Mouse (Mus musculus): ENCODE results near the gene Rsg1. TPM values are rescaled to one million over a fixed set of nuclear protein-coding genes. Genes with fewer than 3 reads are reported as not detected.

The Rsg1 gene
- polyA plus RNA-seq (2014; fragmentation: Nextera tagmentation; extraction: Ambion mirVana), result 5.1 and 5.2 TPM in 2 replicates

- Histone ChIP-seq H3K36me3 (ENCODE audit: control insufficient read depth, insufficient read depth, low read length) (no peaks in the 10 kb centered on the region), H3K27ac (replicated peaks; ENCODE audit: low read depth, low read length) (peak within 1 kb of the TSS; percentile 65), H3K27me3 (replicated peaks; ENCODE audit: control insufficient read depth, insufficient read depth, low read length) (no peaks in the 10 kb centered on the region), H3K9ac (ENCODE audit: low read depth, low read length) (peak within 1 kb of the TSS; percentile 67), H3K9me3 (ENCODE audit: control insufficient read depth, low read length) (no peaks in the 10 kb centered on the region), H3K4me2 (ENCODE audit: low read depth, low read length) (peak within 1 kb of the TSS; percentile 83), H3K4me3 (ENCODE audit: low read depth, low read length) (peak within 1 kb of the TSS; percentile 54), H3K4me1 (ENCODE audit: control insufficient read depth, insufficient read depth, low read length) (peaks cover 7% of the 10 kb centered on the region; the same call in 1 of the 2 replicates)
- ATAC-seq (ENCODE audit: low read depth), result peak; percentile 87
- peak; percentile 96 for DNase-seq (ENCODE audit: low spot score)
- 0% methylated on average over 24 of the region's 24 CpGs for WGBS
Observed at GRCm38 (mm10) chr4:141213770-141214336, at the start of gene Rsg1. Rsg1 (plus strand) TSS chr4:141213956.

- Histone ChIP-seq H3K4me2 (ENCODE audit: low read depth, low read length) (no peak overlapping the region), H3K9me3 (ENCODE audit: control insufficient read depth, low read length) (peaks cover 5% of the 10 kb centered on the region), H3K27ac (replicated peaks; ENCODE audit: low read depth, low read length) (no peak overlapping the region), H3K9ac (ENCODE audit: low read depth, low read length) (no peak overlapping the region), H3K27me3 (replicated peaks; ENCODE audit: control insufficient read depth, insufficient read depth, low read length) (no peaks in the 10 kb centered on the region), H3K4me3 (ENCODE audit: low read depth, low read length) (no peak overlapping the region), H3K36me3 (ENCODE audit: control insufficient read depth, insufficient read depth, low read length) (peaks cover 29% of the 10 kb centered on the region), H3K4me1 (ENCODE audit: control insufficient read depth, insufficient read depth, low read length) (no peaks in the 10 kb centered on the region)
- ATAC-seq (ENCODE audit: low read depth), result no peak
- no peak for DNase-seq (ENCODE audit: low spot score)
- WGBS, result 80% methylated on average over 8 of the region's 8 CpGs
Observed at GRCm38 (mm10) chr4:141165744-141166292, 47.9 kb upstream of the Rsg1 start.

GRCm38 (mm10) chr4:141167156-141167555 lies 46.6 kb upstream of the Rsg1 start:
- peaks cover 42% of the 10 kb centered on the region for H3K36me3 ChIP-seq (ENCODE audit: control insufficient read depth, insufficient read depth, low read length)
- H3K27me3 ChIP-seq (replicated peaks; ENCODE audit: control insufficient read depth, insufficient read depth, low read length), result no peaks in the 10 kb centered on the region

GRCm38 (mm10) chr4:141172121-141172520 lies 41.6 kb upstream of the Rsg1 start:
- Histone ChIP-seq H3K27me3 (replicated peaks; ENCODE audit: control insufficient read depth, insufficient read depth, low read length) (no peaks in the 10 kb centered on the region), H3K4me3 (ENCODE audit: low read depth, low read length) (no peak overlapping the region), H3K27ac (replicated peaks; ENCODE audit: low read depth, low read length) (no peak overlapping the region), H3K4me2 (ENCODE audit: low read depth, low read length) (no peak overlapping the region), H3K9ac (ENCODE audit: low read depth, low read length) (no peak overlapping the region), H3K9me3 (ENCODE audit: control insufficient read depth, low read length) (no peaks in the 10 kb centered on the region), H3K36me3 (ENCODE audit: control insufficient read depth, insufficient read depth, low read length) (peaks cover 71% of the 10 kb centered on the region), H3K4me1 (ENCODE audit: control insufficient read depth, insufficient read depth, low read length) (no peaks in the 10 kb centered on the region)
- WGBS, result 94% methylated on average over 8 of the region's 8 CpGs
- no peak for ATAC-seq (ENCODE audit: low read depth)
- DNase-seq (ENCODE audit: low spot score), result no peak

More at GRCm38 (mm10) chr4:141167156-141167555, 46.6 kb upstream of the Rsg1 start:
- H3K27ac ChIP-seq (replicated peaks; ENCODE audit: low read depth, low read length), result no peak overlapping the region
- no peak for DNase-seq (ENCODE audit: low spot score)
- H3K9ac ChIP-seq (ENCODE audit: low read depth, low read length), result no peak overlapping the region
- no peak overlapping the region for H3K4me3 ChIP-seq (ENCODE audit: low read depth, low read length)
- no peak for ATAC-seq (ENCODE audit: low read depth)
- H3K9me3 ChIP-seq (ENCODE audit: control insufficient read depth, low read length), result peaks cover 5% of the 10 kb centered on the region
- 99% methylated on average over 3 of the region's 3 CpGs for WGBS
- H3K4me1 ChIP-seq (ENCODE audit: control insufficient read depth, insufficient read depth, low read length), result no peaks in the 10 kb centered on the region
- H3K4me2 ChIP-seq (ENCODE audit: low read depth, low read length), result no peak overlapping the region

GRCm38 (mm10) chr4:141175783-141176182 lies 38.0 kb upstream of the Rsg1 start:
- ATAC-seq (ENCODE audit: low read depth), result peak; percentile 79; the same call in 1 of the 2 replicates
- no peak overlapping the region for H3K4me2 ChIP-seq (ENCODE audit: low read depth, low read length)
- no peak overlapping the region for H3K4me3 ChIP-seq (ENCODE audit: low read depth, low read length)
- peak; percentile 83 for DNase-seq (ENCODE audit: low spot score)
- H3K27ac ChIP-seq (replicated peaks; ENCODE audit: low read depth, low read length), result no peak overlapping the region
- H3K4me1 ChIP-seq (ENCODE audit: control insufficient read depth, insufficient read depth, low read length), result no peaks in the 10 kb centered on the region
- H3K36me3 ChIP-seq (ENCODE audit: control insufficient read depth, insufficient read depth, low read length), result peaks cover 57% of the 10 kb centered on the region
- WGBS, result 48% methylated on average over 5 of the region's 5 CpGs
- H3K9ac ChIP-seq (ENCODE audit: low read depth, low read length), result no peak overlapping the region
- no peaks in the 10 kb centered on the region for H3K9me3 ChIP-seq (ENCODE audit: control insufficient read depth, low read length)
- H3K27me3 ChIP-seq (replicated peaks; ENCODE audit: control insufficient read depth, insufficient read depth, low read length), result no peaks in the 10 kb centered on the region

GRCm38 (mm10) chr4:141176328-141176838 lies 37.4 kb upstream of the Rsg1 start:
- 80% methylated on average over 10 of the region's 10 CpGs for WGBS
- peaks cover 57% of the 10 kb centered on the region for H3K36me3 ChIP-seq (ENCODE audit: control insufficient read depth, insufficient read depth, low read length)
- no peaks in the 10 kb centered on the region for H3K4me1 ChIP-seq (ENCODE audit: control insufficient read depth, insufficient read depth, low read length)
- H3K27ac ChIP-seq (replicated peaks; ENCODE audit: low read depth, low read length), result 0 out of 2 replicates have a peak overlapping the region, but pooled peaks have one; percentile 16
- no peaks in the 10 kb centered on the region for H3K27me3 ChIP-seq (replicated peaks; ENCODE audit: control insufficient read depth, insufficient read depth, low read length)
- DNase-seq (ENCODE audit: low spot score), result no peak
- H3K9me3 ChIP-seq (ENCODE audit: control insufficient read depth, low read length), result no peaks in the 10 kb centered on the region
- H3K9ac ChIP-seq (ENCODE audit: low read depth, low read length), result no peak overlapping the region
- no peak overlapping the region for H3K4me2 ChIP-seq (ENCODE audit: low read depth, low read length)
- ATAC-seq (ENCODE audit: low read depth), result no peak
- H3K4me3 ChIP-seq (ENCODE audit: low read depth, low read length), result no peak overlapping the region

GRCm38 (mm10) chr4:141178500-141178899 lies 35.3 kb upstream of the Rsg1 start:
- ATAC-seq (ENCODE audit: low read depth) (no peak), DNase-seq (ENCODE audit: low spot score) (no peak)
- Histone ChIP-seq H3K27me3 (replicated peaks; ENCODE audit: control insufficient read depth, insufficient read depth, low read length) (no peaks in the 10 kb centered on the region), H3K9me3 (ENCODE audit: control insufficient read depth, low read length) (no peaks in the 10 kb centered on the region), H3K4me2 (ENCODE audit: low read depth, low read length) (no peak overlapping the region), H3K4me1 (ENCODE audit: control insufficient read depth, insufficient read depth, low read length) (no peaks in the 10 kb centered on the region), H3K36me3 (ENCODE audit: control insufficient read depth, insufficient read depth, low read length) (peaks cover 53% of the 10 kb centered on the region), H3K9ac (ENCODE audit: low read depth, low read length) (no peak overlapping the region), H3K27ac (replicated peaks; ENCODE audit: low read depth, low read length) (no peak overlapping the region), H3K4me3 (ENCODE audit: low read depth, low read length) (no peak overlapping the region)
- 75% methylated on average over 4 of the region's 4 CpGs for WGBS

GRCm38 (mm10) chr4:141180831-141181230 lies 32.9 kb upstream of the Rsg1 start:
- Histone ChIP-seq H3K4me3 (ENCODE audit: low read depth, low read length) (no peak overlapping the region), H3K4me2 (ENCODE audit: low read depth, low read length) (no peak overlapping the region)

More at GRCm38 (mm10) chr4:141180831-141181230, 32.9 kb upstream of the Rsg1 start:
- no peaks in the 10 kb centered on the region for H3K9me3 ChIP-seq (ENCODE audit: control insufficient read depth, low read length)
- H3K4me1 ChIP-seq (ENCODE audit: control insufficient read depth, insufficient read depth, low read length), result peaks cover under 1% of the 10 kb centered on the region; the same call in 1 of the 2 replicates
- H3K27ac ChIP-seq (replicated peaks; ENCODE audit: low read depth, low read length), result no peak overlapping the region
- no peak overlapping the region for H3K9ac ChIP-seq (ENCODE audit: low read depth, low read length)
- H3K36me3 ChIP-seq (ENCODE audit: control insufficient read depth, insufficient read depth, low read length), result peaks cover 54% of the 10 kb centered on the region
- ATAC-seq (ENCODE audit: low read depth), result no peak
- no peaks in the 10 kb centered on the region for H3K27me3 ChIP-seq (replicated peaks; ENCODE audit: control insufficient read depth, insufficient read depth, low read length)
- WGBS, result 81% methylated on average over 8 of the region's 8 CpGs
- no peak for DNase-seq (ENCODE audit: low spot score)
